Comparison of ENCODE assay signal across 8 mouse cellular contexts in genomic region chr19:10959085-10959977, GRCm38 (mm10). TPM values are rescaled to one million over a fixed set of nuclear protein-coding genes. Genes with fewer than 3 reads are reported as not detected.
A peak's percentile ranks its signal among the peaks of the same experiment; 100 is the strongest.
DNase-seq lines count a peak whose midpoint lies in the region; ATAC-seq and TF ChIP-seq lines count a peak whose summit lies in the region.

No protein-coding gene starts in this region.

- TF ChIP-seq POLR2A in small intestine, adult 2 months (IDR thresholded peaks at IDR 0.05; ENCODE audit: low read depth, low read length), result no peak

- H3K27me3 ChIP-seq in small intestine, adult 2 months (ENCODE audit: control insufficient read depth, insufficient read depth, low read length), result no peaks in the 10 kb centered on the region

- peak; percentile 79 for DNase-seq in heart, adult 8-10 months (ENCODE audit: low spot score)
- no peak for DNase-seq in heart, adult 11 months
- peak; percentile 86 for DNase-seq in cerebellum, adult 9-10 months
- peak; percentile 82 for DNase-seq in gastrocnemius, adult 18-20 months (ENCODE audit: low spot score)
- DNase-seq in kidney, adult 8-10 months, result peak; percentile 36 to 41
- peak; percentile 89 for DNase-seq in lung, postnatal 36 days

- no peak overlapping the region for H3K4me3 ChIP-seq in small intestine, adult 2 months (ENCODE audit: low read depth, low read length)

- H3K27ac ChIP-seq in small intestine, adult 2 months (ENCODE audit: insufficient read depth, low read depth, low read length), result no peak overlapping the region

- peaks cover 2% of the 10 kb centered on the region; the same call in 1 of the 2 replicates for H3K4me1 ChIP-seq in small intestine, adult 2 months (ENCODE audit: control insufficient read depth, insufficient read depth, insufficient read length, low read length)

- H3K36me3 ChIP-seq in small intestine, adult 2 months (ENCODE audit: control insufficient read depth, insufficient read depth, low read length), result peaks cover 12% of the 10 kb centered on the region; the same call in 1 of the 2 replicates

- WGBS in small intestine, adult 2 months, result 30% methylated on average over 11 of the region's 11 CpGs

- peak; percentile 20; the same call in 1 of the 2 replicates for TF ChIP-seq CTCF in small intestine, adult 2 months (IDR thresholded peaks at IDR 0.05; ENCODE audit: extremely low read depth, insufficient read length, insufficient replicate concordance, low read depth, low read length)

- peak; percentile 68 for ATAC-seq in CD4-positive, CD25-positive, alpha-beta regulatory T cell, adult 4 months

RNA-seq across cellular contexts. Expression of gene Ccdc86, which starts 10.3 kb away (rescaled TPM):
- 1 to 10 TPM; 5.6 to 7.3 (median 6.4) TPM for total RNA-seq in heart, adult 8-10 months (2022)
- 10 to 100 TPM in 1 of 2 experiments, 1 to 10 TPM in 1; 8.8 to 11.7 TPM for polyA plus RNA-seq in CD4-positive, CD25-positive, alpha-beta regulatory T cell, adult 4 months (2017; shearing (Covaris generic))
- total RNA-seq in gastrocnemius, adult 18-20 months (2021), result 10 to 100 TPM; 12.6 to 14.5 TPM
- polyA plus RNA-seq in small intestine, adult 2 months (2012; rRNA removed), result 2.5 and 3.2 TPM in 2 replicates

RNA-seq across cellular contexts. Expression of gene Ms4a10, which starts 15.1 kb away (rescaled TPM):
- total RNA-seq in heart, adult 8-10 months (2022), result not detected
- polyA plus RNA-seq in CD4-positive, CD25-positive, alpha-beta regulatory T cell, adult 4 months (2017; shearing (Covaris generic)), result not detected
- total RNA-seq in gastrocnemius, adult 18-20 months (2021), result not detected
- polyA plus RNA-seq in small intestine, adult 2 months (2012; rRNA removed), result 103 and 341 TPM in 2 replicates

RNA-seq across cellular contexts. Expression of gene Ptgdr2, which starts 22.4 kb away (rescaled TPM):
- total RNA-seq in heart, adult 8-10 months (2022), result under 1 TPM in 1 of 4 experiments, not detected in 3; 0.19 TPM
- not detected for polyA plus RNA-seq in CD4-positive, CD25-positive, alpha-beta regulatory T cell, adult 4 months (2017; shearing (Covaris generic))
- total RNA-seq in gastrocnemius, adult 18-20 months (2021), result not detected
- polyA plus RNA-seq in small intestine, adult 2 months (2012; rRNA removed), result 0.86 and 1.1 TPM in 2 replicates

RNA-seq across cellular contexts. Expression of gene Ms4a15, which starts 33.7 kb away (rescaled TPM):
- not detected for total RNA-seq in heart, adult 8-10 months (2022)
- under 1 TPM in 1 of 2 experiments, not detected in 1; 0.31 TPM for polyA plus RNA-seq in CD4-positive, CD25-positive, alpha-beta regulatory T cell, adult 4 months (2017; shearing (Covaris generic))
- total RNA-seq in gastrocnemius, adult 18-20 months (2021), result not detected
- polyA plus RNA-seq in small intestine, adult 2 months (2012; rRNA removed), result 0.20 and 1.9 TPM in 2 replicates

RNA-seq across cellular contexts. Expression of gene Zp1, which starts 38.9 kb away (rescaled TPM):
- total RNA-seq in heart, adult 8-10 months (2022), result not detected
- not detected for polyA plus RNA-seq in CD4-positive, CD25-positive, alpha-beta regulatory T cell, adult 4 months (2017; shearing (Covaris generic))
- not detected for total RNA-seq in gastrocnemius, adult 18-20 months (2021)
- 0.05 and 0.14 TPM in 2 replicates for polyA plus RNA-seq in small intestine, adult 2 months (2012; rRNA removed)
